Mouse (Mus musculus): Measurements from ENCODE around the gene Sept6. TPM values are rescaled to one million over a fixed set of nuclear protein-coding genes. Genes with fewer than 3 reads are reported as not detected.

The Sept6 gene
- total RNA-seq, 2 experiments from 2014 or later = 56.9 to 59.2 TPM

GRCm38 (mm10) chrX:36956674-36957073 is 34.9 kb downstream of the Sept6 start:
- no peak for TF ChIP-seq CTCF (IDR thresholded peaks at IDR 0.05)
- H3K4me3 ChIP-seq = no peak overlapping the region
- H3K27ac ChIP-seq = no peak overlapping the region
- no peak for DNase-seq (ENCODE audit: extremely low spot score in 1 of 2, low spot score in 2 of 2)
- intact Hi-C loops (cut with DNase I) = no loop called here

DNA sequence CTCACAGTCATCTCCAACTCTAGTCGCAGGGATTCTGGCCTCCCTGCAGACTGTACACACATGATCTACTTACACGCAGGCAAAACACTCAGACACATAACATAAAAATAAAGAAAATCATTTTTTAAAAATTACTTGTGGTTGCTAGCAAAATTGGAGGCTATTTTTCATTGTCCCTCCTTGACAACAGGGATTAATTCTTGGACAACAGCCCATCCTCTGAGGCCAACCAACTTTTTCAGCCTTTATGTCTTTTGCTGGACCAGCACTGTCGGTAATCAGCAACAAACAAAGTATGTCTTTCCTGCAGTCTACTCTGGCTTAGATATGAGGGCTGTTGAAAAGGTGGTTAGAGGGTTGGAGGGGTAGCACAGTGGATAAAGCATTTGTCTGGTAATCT is 50.5 kb downstream of the Sept6 start:
- intact Hi-C loops (cut with DNase I) = no loop called here
- no peak overlapping the region for H3K27ac ChIP-seq
- DNase-seq (ENCODE audit: extremely low spot score in 1 of 2, low spot score in 2 of 2) = no peak
- TF ChIP-seq CTCF (IDR thresholded peaks at IDR 0.05) = no peak
- H3K4me3 ChIP-seq = no peak overlapping the region

- no peak overlapping the region for H3K4me3 ChIP-seq
- no peak for TF ChIP-seq CTCF (IDR thresholded peaks at IDR 0.05)
- H3K27ac ChIP-seq = no peak overlapping the region
- no peak for DNase-seq (ENCODE audit: extremely low spot score in 1 of 2, low spot score in 2 of 2)
- intact Hi-C loops (cut with DNase I) = loop anchor here (5.0 kb wide), 1 partner anchor 42 kb away; no protein-coding TSS in a partner anchor
These were observed 51.7 kb downstream of the Sept6 start for GRCm38 (mm10) chrX:36939806-36940413.

- no peak for TF ChIP-seq CTCF (IDR thresholded peaks at IDR 0.05)
- Histone ChIP-seq H3K4me3 (no peak overlapping the region), H3K27ac (peak overlapping the region; percentile 47)
- intact Hi-C loops (cut with DNase I) = loop anchor here (5.0 kb wide), 1 partner anchor 47 kb away; no protein-coding TSS in a partner anchor
- no peak for DNase-seq (ENCODE audit: extremely low spot score in 1 of 2, low spot score in 2 of 2)
These were observed 56.1 kb downstream of the Sept6 start for GRCm38 (mm10) chrX:36935326-36935966.

- no peak for DNase-seq (ENCODE audit: extremely low spot score in 1 of 2, low spot score in 2 of 2)
- intact Hi-C loops (cut with DNase I) = loop anchor here (2.0 kb wide), 1 partner anchor 92 kb away; no protein-coding TSS in a partner anchor
- Histone ChIP-seq H3K4me3 (no peak overlapping the region), H3K27ac (no peak overlapping the region)
- TF ChIP-seq CTCF (IDR thresholded peaks at IDR 0.05) = peak; percentile 49
These were observed 61.0 kb downstream of the Sept6 start for GRCm38 (mm10) chrX:36930574-36930973.

DNA sequence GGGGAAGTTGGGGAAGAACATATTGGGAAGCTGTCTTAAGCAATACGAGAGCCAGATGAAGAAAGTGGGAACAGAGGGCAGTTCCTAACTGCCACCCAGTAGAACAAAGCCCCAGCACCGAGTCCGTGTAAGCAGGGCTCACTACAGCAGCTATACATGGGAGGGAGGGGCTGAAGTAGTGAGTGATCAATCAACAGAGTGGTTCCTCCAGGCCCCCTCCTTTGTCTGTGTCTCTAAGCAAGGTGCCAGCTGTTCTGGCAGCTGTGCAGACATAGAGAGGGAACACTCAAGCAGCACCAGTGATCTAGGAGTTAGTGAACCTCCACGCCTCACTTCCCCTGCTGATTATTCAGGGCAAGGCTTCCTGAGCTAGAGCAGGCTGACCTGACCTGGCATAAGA is 61.9 kb downstream of the Sept6 start:
- no peak for DNase-seq (ENCODE audit: extremely low spot score in 1 of 2, low spot score in 2 of 2)
- intact Hi-C loops (cut with DNase I) = loop anchor here (2.0 kb wide), 1 partner anchor 93 kb away; no protein-coding TSS in a partner anchor
- no peak for TF ChIP-seq CTCF (IDR thresholded peaks at IDR 0.05)
- no peak overlapping the region for H3K4me3 ChIP-seq
- H3K27ac ChIP-seq = no peak overlapping the region

DNA sequence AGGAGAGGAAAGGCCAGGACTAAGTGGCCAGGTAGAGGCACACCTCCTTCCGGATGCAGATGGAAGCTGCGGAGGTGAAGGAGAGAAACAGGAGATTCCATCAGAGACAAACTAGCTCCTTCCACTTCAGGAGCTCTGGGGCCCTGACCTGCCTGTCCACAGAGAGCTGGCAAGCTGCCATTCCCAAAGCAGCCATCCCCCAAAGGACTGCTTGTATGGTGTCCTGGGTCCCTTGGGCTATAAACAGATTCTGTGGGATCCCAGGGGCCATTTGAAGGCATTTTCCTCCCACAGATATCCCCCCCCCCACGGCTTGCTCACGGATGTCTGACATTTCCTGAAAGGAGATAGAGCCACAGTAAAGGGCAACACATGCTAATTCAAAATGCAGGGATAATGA is 62.8 kb downstream of the Sept6 start:
- Histone ChIP-seq H3K4me3 (no peak overlapping the region), H3K27ac (no peak overlapping the region)
- TF ChIP-seq CTCF (IDR thresholded peaks at IDR 0.05) = no peak
- peak in 1 of 2 experiments; percentile 17 for DNase-seq (ENCODE audit: extremely low spot score in 1 of 2, low spot score in 2 of 2)
- intact Hi-C loops (cut with DNase I) = no loop called here

- H3K27ac ChIP-seq = no peak overlapping the region
- no peak for TF ChIP-seq CTCF (IDR thresholded peaks at IDR 0.05)
- DNase-seq (ENCODE audit: extremely low spot score in 1 of 2, low spot score in 2 of 2) = no peak
- intact Hi-C loops (cut with DNase I) = no loop called here
- no peak overlapping the region for H3K4me3 ChIP-seq
These were observed 70.2 kb downstream of the Sept6 start for GRCm38 (mm10) chrX:36921346-36921745.

DNA sequence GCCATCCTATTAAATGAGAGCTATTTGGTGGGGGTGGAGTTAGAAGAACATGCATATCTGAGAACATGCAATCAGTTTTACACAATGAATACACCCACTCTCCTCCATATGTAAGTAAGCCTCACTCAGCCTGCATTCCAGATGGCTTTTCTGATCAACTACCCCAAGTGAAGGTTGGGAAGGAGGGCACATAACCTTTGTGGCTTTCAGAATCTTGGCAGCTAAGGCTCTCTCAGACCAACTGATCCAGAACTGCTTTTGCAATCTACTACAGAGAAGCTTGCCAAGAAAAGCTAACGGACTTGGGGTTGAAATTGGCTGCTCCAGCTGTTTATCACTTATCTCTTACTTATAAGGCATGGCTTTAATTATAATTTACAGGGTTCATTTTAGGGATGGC is 73.8 kb downstream of the Sept6 start:
- TF ChIP-seq CTCF (IDR thresholded peaks at IDR 0.05) = no peak
- no peak for DNase-seq (ENCODE audit: extremely low spot score in 1 of 2, low spot score in 2 of 2)
- intact Hi-C loops (cut with DNase I) = loop anchor here (10.0 kb wide), 1 partner anchor 413 kb away; no protein-coding TSS in a partner anchor
- Histone ChIP-seq H3K4me3 (no peak overlapping the region), H3K27ac (no peak overlapping the region)

- intact Hi-C loops (cut with DNase I) = loop anchor here (5.0 to 10.0 kb wide), 3 partner anchors 111 to 407 kb away; no protein-coding TSS in a partner anchor
- peak; percentile 21 to 42 for DNase-seq (ENCODE audit: extremely low spot score in 1 of 2, low spot score in 2 of 2)
- TF ChIP-seq CTCF (IDR thresholded peaks at IDR 0.05) = peak; percentile 64
- no peak overlapping the region for H3K4me3 ChIP-seq
- no peak overlapping the region for H3K27ac ChIP-seq
These were observed 80.3 kb downstream of the Sept6 start for GRCm38 (mm10) chrX:36911343-36911742.

DNA sequence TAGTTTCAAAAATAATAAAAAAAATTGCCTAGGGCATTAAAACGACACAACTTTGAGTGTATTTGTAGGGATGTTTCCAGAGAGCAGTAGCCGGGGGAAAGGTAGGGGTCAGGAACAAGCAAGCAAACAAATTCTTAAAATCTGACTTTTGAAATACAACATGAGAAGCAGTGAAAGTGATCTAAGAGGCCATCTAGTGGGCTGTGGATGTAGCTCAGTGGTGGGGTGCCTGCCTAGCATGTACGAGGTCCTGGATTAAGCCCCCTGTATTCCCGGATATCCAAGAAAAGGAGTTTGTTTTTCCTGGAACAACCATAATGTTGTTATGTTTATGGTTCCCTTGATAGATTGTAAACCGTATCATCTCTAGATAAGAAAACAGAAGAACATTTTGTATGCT is 85.1 kb downstream of the Sept6 start:
- peak; percentile 48 for TF ChIP-seq CTCF (IDR thresholded peaks at IDR 0.05)
- no peak for DNase-seq (ENCODE audit: extremely low spot score in 1 of 2, low spot score in 2 of 2)
- H3K27ac ChIP-seq = no peak overlapping the region
- intact Hi-C loops (cut with DNase I) = loop anchor here (10.0 kb wide), 1 partner anchor 272 kb away; no protein-coding TSS in a partner anchor
- H3K4me3 ChIP-seq = no peak overlapping the region

DNA sequence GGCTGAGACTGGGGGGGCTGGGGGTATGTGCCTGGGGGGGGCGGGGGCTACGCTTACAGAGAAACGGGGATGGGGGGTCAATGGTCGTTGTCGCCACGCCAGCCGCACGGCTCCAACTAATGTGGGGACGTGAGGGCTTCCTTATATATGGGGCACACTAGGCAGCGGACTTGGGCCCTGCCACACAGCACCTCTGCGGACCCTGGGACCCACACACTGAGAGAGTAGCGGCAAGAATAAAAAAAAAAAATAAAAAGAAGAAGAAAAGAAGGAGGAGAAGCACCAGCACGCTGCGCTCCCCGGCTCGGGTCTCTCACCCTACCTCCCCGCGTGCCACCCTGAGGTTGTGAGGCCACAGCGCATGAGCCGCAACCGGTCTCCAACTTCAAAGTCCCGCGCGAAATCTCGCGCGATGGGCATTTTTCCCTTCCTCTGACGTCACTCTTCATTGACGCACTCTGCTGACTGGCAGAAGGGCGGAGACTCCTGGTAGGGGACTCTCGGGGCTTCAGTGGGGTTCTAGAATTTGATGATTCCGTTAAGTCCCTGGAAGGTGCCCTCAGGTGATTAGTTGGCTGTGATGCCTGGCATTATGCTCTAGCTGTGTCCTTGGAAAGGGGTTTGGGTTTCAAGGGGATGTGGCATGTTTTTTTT is 88.4 kb downstream of the Sept6 start:
- TF ChIP-seq CTCF (IDR thresholded peaks at IDR 0.05) = no peak; the same call in 1 of the 2 replicates
- H3K4me3 ChIP-seq = peak overlapping the region; percentile 58
- intact Hi-C loops (cut with DNase I) = loop anchor here (1.0 to 10.0 kb wide), 3 partner anchors 29 to 268 kb away; partner anchors contain the start of gene C330007P06Rik
- peak overlapping the region; percentile 85 for H3K27ac ChIP-seq
- DNase-seq (ENCODE audit: extremely low spot score in 1 of 2, low spot score in 2 of 2) = peak; percentile 91

Measured in left cerebral cortex, adult 2 months (tissue).